Mouse (Mus musculus) frontal cortex, postnatal 10 days (tissue): ENCODE measurements around the gene Prkn.

Experiments used
- DNase-seq, 2 experiments: peaks; one replicate each; pipeline ENCODE4 v3.0.0; 2022; ENCODE audit warnings: low spot score in 2 of 2, mixed read lengths in 1 of 2

The Prkn gene

GRCm38 (mm10) chr17:12092901-12093564 is 1252.8 kb downstream of the Prkn start:
- no peak for DNase-seq

- DNase-seq, result no peak
Measured at GRCm38 (mm10) chr17:12094016-12094415, 1253.8 kb downstream of the Prkn start.

- no peak for DNase-seq
Measured at GRCm38 (mm10) chr17:12094827-12095590, 1254.8 kb downstream of the Prkn start.

GRCm38 (mm10) chr17:12099415-12099814 is 1259.2 kb downstream of the Prkn start:
- no peak for DNase-seq

- DNase-seq, result no peak
Measured at GRCm38 (mm10) chr17:12102326-12102725, 1262.1 kb downstream of the Prkn start.

GRCm38 (mm10) chr17:12103781-12104180 is 1263.6 kb downstream of the Prkn start:
- DNase-seq, result no peak

- DNase-seq, result no peak
Measured at GRCm38 (mm10) chr17:12104245-12104644, 1264.1 kb downstream of the Prkn start.

- DNase-seq, result no peak
Measured at GRCm38 (mm10) chr17:12104690-12105089, 1264.5 kb downstream of the Prkn start.

GRCm38 (mm10) chr17:12106255-12106654 is 1266.1 kb downstream of the Prkn start:
- no peak for DNase-seq
